Mouse (Mus musculus) cerebellum, adult 11 months (tissue): Measurements from ENCODE around the gene Ttyh1.
A peak's percentile ranks its signal among the peaks of the same experiment; 100 is the strongest.
"Not testable (repeated sequence)": the region's sequence is repeated elsewhere in the genome, so short reads cannot be mapped to it uniquely, and the experiment has no call there.

ENCODE experiments used
- DNase-seq: peaks from one replicate; pipeline ENCODE4 v3.0.0; 2022

The Ttyh1 gene

DNA sequence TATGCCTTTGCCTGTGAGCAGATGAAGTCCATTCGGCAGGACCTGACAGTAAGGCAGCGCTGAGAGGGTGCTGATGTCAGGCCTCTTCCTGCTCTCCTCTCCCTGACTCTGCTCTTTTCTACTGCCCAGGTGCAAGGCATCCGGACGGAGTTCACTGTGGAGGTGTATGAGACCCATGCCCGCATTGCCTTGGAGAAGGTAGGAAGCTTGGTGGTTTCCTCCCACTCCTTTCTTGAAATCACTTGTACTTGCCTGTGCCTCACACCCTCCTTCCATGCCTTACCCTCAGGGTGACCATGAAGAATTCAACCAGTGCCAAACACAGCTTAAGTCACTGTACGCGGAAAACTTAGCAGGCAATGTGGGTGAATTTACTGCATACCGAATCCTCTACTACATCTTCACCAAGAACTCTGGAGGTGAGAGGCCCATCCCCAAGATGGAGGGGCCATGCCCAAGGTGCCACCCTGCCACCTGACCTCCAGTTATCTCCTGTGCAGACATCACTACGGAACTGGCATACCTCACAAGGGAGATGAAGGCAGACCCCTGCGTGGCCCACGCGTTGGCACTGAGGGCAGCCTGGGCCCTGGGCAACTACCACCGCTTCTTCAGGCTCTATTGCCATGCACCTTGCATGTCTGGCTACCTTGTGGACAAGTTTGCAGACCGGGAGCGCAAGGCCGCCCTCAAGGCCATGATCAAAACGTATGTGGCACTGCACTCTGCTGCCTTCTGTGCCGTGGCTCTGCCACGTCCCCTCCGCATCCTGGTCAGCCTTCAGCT, 25.8 kb downstream of the Ttyh1 start:
- no peak for DNase-seq

DNA sequence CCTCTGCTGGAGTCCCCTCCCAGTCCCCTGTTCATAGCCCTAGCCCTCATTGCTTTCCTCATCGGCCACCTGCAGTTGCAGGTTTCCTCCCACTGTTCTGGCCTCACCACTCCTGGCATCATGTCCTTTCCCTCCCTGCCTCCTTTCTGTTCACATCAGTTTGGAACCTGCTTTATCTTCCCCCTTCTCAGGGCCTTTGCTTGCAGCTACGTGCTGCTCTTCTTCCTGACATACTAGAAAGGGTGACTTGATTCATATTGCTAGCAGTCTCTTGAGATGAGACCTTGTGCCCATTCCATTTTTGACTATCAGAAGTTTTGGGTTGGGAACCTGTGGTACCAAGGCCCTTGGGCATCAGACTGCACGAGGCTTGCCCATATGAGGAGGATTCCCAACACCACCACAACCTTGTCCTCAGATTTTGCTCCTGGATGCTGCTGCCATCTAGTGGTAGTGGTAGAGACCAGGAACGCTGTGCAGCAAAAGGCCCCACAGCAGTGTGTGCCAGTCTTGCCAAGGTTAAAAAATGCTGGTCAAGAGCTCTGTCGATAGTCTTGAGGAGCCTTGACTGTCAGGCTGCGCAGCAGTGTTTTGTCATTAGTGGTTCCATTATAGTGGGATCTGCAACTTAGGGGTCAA, 26.5 kb downstream of the Ttyh1 start:
- no peak for DNase-seq

DNA sequence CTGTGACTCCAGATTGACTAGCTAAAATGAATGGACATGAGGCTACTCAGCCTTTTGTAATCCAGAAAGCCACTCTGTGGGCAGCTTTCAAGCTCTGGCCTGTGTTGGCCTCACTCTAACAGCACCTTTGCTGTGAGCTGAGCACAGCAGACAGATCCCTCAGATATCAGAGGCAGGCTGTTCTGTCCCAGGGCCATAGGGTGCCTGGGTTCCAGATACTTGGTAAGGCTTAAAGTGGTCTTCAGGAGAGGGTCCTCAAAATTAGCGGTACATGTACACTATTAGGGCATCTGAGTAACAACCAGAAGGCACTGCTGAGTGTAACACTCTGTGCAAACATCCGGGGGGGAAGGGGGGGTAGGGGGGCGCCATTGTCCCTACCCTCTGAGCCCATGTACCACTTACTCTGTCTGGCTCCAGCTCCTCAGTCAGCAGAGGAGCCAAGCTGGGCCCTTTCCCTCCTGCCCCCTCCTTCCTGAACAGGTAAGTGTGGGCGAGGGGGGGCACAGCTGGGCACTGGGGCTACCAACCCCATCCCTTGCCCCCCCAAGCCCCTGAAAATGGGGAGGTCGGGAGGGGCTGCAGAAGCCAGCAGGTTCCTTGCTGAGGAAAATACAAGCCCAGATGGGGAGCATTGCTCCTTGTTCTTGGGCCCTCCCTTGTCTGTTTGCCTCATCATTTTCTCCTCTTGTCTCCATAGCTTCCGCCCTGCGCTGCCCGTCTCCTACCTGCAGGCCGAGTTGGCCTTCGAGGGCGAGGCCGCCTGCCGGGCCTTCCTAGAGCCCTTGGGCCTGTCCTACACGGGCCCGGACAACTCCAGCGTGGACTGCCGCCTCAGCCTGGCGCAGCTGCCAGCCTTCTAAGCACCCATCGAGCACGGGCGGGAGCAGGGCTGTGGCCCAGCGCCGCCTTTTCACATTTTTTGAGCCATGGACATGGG, 27.3 kb downstream of the Ttyh1 start:
- no peak for DNase-seq

DNA sequence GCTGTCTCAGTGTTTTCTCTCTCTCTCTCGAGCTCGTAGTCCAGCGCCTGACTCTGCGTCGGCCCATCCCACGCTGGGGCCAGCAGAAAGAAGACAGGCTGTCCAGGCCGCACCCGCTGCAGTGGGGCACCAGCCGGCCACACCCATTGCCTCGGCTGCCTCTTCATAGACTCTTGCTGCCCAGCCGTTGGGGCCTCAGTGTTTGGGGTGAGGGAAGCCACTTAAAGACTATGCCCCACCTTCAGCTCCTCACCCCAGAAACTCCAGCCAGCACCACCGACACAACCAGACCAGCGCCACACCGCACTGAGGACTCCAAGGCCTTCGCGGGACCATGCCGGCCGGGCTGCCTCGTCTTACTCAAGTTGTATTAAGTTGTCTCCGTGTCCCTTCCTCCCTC, 28.2 kb downstream of the Ttyh1 start:
- no peak for DNase-seq

DNA sequence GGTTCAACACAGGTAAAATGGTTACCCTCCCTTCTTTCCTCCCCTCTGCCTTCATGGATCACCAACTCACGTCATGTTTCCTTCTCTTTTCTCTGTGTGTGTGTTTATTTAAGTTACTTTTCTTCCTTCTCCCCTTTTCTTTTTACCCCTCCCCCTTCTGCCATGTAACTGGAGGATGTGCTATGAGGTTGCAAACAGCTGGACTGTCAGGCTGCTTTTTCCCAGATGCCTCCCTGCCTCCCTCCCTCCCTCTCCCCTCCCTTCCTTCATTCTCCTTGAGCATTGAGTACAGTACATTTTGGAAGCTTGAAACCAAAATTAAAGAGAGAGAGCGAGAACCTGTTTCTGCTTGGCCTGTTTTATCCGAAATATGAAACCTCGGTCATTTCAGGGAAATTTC, 28.6 kb downstream of the Ttyh1 start:
- no peak for DNase-seq

DNA sequence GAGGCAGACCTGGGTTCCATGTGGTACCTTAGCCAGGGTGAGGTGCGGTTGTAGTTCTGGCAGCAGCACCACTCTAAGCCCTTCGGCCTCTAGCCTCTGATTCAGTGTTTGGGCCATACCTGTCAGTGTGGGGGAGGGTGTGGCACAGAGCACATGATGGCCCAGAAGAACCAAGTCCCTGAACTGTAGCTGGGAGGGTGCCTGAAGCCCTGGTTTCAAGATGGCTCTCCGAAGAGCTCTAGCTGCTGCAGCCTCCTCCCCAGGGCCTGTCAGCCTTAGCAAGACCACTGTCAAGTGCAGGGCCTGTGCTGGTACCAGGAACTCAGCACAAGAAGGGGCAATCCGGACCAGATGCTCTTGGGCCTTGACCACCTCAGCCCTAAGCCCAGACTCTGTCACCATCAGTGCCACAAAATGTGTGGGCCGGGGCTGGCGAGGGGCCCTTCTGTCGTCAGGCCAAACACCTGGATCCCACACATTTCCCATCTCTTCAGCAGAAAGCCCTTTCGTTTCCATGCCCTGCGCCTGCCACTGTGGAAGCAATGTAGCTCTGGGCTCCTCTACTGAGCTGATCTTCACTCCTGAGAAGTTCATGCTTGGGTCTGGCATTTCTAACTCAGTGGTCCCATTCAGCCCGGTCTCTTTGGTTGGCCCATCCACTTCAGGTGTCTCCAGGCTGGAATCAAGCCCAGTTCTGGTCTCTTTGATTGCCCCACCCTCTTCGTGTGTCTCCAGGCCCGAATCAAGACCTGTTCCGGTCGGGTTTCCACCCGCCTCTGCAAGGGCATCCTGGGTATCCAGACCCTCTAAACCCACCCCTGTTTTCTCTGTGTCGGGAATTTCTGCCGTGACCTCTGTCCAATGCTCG, 29.4 kb downstream of the Ttyh1 start:
- no peak for DNase-seq

DNA sequence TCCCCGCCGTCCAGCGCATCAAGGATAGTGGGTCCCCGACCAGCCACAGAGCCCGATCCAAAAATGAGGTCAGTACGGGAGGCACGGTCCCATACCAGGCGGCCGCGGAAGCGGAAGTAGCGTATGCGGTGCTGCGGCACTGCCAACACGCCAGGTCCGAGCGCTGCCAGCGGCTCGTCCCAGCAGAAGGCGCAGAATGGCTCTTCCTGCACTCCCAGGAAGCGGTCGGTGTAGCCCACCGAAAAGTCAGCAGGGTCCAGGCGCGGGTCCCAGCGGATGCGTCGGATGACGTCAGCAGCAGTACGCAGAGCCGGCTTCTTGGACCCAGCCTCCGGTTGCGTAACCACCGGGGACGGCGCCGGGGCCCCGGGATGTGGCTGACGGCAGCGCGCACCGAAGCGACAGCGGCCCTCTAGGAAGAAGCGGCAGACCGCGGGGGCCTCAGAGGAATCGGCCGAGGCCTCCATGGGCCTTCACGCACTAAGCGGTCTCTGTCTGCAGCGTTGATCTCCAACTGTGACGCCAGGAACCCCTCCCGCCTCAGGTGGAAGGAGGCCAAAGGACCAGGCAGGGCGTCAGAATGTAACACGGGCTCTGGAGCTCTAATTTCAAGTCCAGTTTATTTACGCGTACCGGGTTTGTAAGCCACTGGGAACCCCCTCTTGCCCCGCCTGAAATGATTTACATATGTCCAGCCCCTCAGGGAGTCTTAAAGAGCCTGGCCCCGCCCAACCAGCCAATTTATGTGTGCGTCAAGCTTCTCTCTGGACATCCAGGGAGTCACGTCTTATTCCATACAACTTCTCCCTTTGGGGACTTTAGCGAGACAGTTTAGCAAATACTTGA, 30.2 kb downstream of the Ttyh1 start:
- peak; percentile 89 for DNase-seq

DNA sequence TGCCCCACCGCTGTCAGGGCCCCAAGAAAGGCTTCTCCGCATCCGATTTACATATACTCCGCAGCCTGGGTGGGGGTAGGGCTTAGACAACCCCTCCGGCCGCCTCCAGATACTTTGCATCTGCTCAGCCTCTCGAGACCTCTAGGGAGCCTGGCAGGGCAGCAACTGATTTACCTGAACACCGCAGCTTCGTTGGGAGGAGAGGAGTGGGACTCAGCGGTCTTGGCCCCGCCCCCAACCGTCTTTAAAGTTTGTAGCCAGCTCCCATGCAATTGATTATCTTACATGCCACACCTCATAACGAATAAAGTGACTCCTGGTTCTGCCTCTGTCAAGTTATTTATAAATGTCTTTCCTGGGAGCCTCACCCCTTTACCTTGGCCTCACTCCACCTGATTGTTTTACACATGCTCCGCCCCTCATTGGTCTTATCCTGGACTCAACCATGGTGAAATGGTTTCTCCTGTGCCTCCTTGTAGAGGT, 30.9 kb downstream of the Ttyh1 start, which contains the start of gene Leng9:
Gene Leng9, minus strand, starts transcription at position 316 of the 483 bp plus-strand sequence.
- DNase-seq, result peak; percentile 66

DNA sequence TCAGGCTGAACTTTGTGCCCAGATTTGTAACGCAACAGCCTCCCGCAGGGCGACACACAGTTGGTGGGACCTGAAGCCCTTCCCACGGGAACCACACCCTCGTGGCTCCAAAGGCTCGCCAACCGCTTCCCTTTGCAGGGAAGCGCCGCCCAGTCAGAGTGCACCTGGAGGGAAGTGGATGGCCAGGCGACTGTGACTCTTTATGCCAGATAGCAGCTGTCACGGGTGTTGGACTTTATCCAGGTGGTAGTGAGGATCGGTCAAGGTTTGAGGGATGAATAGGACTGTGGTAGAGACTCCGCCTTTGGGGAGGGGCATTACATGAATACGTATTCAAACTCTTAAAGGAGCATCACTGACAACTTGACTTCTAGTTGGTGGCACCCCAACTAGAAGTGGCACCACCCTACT, 31.6 kb downstream of the Ttyh1 start:
- DNase-seq, result peak; percentile 75

DNA sequence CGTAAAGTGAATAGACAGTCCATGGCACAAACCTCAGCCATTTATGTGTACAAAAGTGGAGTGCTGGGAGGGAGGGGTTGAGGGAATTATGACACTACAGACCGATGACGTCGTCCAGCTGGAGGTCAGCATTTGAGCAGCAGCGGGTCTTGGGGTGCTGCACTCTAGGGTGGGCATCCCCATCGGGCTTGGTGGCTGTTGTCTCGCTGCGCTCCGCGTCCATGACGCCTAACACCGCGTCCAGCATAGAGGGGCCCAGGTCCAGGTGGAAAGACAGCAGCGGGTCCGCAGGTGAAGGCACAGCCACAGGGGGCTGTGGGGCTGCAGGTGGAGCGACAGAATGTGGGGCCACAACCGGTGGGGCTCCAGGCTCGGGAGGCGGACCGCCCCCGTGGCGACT, 32.0 kb downstream of the Ttyh1 start:
- DNase-seq, result no peak

DNA sequence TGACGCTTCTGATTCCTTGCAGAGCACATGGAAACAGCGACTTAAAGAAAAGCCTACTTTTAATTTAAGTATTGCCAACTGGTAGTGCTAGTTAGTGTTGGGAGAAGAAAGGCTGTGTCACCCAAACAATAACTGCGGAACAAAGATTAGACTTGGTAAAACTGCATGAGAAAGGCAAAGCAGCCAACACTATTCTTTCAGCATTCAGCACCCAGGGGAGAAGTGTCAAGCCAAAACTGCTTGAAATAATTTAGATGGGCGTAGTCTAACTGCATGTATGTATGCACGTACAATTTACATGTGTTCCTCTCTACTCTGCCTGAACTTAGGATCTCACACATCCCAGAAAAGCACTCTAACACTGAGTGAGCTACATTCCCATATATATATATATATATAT, 35.1 kb downstream of the Ttyh1 start:
- DNase-seq, result no peak

DNA sequence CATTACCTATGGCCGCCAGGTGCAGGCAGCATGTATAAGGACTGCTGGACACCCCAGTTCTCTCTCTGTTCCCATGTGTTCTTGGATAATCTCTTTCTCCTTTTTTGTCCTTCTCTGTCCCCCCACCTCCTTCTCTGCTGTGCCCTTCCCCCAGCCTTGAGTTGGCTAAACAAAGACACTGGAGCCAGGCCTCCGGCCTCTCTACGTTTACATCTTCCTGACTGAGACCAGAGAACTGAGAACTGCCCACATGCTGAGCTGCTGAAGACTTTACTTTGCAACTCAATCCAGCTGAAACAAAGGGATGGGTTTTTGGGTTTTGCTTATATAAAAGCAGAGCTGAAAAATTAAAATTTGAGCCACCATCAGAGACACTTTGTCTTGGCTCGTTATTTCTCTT, 35.8 kb downstream of the Ttyh1 start:
- no peak for DNase-seq

DNA sequence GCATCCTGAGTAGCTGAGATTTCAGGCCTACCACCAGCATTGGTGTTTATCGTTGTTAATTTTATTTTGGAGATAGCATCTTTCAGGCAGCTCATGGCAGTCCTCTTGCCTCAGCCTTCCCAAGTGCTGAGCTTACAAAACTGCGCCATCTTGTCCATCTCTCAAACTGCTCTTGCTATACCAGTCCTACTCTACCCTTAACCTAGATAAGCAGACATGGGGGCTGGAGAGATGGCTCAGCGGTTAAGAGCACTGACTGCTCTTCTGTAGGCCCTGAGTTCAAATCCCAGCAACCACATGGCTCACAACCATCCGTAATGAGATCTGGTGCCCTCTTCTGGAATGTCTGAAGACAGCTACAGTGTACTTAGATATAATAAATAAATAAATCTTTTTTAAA, 42.4 kb downstream of the Ttyh1 start:
- not testable (repeated sequence) for DNase-seq

DNA sequence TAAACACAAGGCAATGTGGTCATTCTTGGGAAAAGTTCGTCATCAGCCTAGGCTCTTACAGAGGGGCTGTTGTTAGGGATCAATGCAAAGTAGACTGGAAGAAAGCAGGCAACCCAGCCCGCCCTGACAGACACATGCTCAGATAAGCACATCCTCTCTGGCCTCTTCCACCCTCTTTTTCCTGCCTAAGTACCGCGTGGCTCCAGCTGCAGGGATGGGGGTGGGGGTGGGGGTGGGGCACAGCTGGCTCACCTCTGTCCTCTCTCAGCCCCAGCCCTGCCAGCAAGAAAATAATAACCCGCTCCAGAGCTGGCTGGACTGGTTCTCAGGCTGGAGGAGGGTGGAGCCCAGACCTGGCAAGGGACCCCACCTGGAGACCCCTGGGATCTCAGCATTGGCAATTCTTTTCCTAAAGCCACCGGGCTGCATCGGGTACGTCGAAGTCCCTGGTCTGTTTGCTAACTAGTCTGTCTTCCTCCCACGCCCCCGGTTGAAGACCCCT, 44.4 kb downstream of the Ttyh1 start:
- no peak for DNase-seq

DNA sequence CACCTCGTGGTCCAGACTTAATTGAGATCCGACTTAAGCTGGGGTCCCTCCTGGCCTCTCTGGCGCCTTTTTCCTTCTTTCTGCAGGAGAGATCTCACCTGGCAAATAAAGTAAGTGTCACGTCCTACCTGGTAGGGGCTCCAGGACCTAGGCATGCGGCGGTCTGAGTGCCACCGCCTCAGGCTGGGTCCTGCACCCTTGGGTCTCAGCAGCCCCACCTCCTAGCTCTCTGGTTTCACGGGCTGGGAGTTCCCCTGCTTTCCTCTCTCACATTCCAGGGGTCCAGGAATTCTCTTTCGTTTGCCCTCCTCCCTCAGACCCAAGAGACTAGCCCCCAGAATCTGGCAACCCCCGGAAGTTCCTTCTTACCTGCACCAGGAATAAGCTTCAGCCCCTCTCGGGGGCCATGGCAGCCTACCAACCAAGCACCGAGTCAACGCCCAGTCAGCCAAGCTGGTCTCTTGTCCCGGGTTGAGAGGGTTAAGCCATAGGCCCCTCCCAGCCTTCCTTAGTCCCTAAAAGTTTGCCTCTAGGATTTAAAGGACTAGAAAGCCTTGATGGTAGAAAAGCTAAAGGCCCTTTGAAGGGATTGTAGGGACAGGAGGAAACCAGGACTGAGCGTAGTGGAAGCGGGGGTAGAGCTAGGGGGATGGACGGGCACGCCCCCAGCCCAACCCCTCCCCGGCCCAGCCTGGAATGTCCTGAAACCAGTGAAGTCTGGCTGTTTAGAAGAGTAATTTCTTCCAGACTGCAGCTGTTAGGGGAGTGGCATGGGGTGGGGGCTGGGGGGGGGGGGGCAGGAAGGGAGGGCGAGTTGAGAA, 45.1 kb downstream of the Ttyh1 start, which contains the start of gene Cdc42ep5:
Gene Cdc42ep5, minus strand, starts transcription at position 771 of the 821 bp plus-strand sequence.
- no peak for DNase-seq

DNA sequence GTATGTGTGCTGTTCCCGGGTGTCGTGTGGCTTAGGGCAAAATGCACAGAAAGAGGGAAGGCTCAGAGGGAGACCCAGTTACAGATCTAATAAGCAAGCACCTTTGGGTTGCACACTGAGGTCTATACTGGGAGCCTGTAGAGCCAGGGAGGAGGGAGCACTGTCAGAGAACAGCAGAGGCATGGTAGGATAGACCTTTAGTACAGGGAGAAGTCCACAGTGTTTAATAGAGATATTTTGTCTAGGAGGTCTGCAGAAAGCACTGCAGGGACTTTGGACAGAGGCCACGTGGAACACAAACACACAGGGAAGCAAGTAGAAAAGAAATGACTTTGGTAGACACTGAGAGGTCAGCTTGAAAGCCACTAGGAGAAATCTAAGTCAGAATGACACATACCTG, 46.1 kb downstream of the Ttyh1 start:
- no peak for DNase-seq

DNA sequence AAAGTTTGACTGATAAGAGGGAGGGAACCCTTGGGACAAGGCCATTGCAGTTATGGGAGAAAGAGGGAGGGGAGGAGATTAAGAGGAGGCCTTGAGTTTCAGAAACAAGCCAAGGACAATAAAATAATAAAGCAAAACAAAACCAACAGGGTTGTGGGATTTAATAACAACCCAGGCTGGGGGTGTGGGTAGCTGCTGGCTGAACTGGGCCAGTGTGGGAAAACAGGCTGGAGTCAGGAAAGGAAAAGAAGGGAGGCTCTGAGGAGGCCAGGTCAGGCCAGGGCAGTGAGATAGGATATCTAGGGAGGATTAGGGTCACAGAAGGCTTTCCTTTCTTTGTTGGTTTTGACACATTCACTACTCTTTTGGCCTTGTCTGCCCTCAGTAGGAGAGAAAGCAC, 47.9 kb downstream of the Ttyh1 start:
- no peak for DNase-seq

DNA sequence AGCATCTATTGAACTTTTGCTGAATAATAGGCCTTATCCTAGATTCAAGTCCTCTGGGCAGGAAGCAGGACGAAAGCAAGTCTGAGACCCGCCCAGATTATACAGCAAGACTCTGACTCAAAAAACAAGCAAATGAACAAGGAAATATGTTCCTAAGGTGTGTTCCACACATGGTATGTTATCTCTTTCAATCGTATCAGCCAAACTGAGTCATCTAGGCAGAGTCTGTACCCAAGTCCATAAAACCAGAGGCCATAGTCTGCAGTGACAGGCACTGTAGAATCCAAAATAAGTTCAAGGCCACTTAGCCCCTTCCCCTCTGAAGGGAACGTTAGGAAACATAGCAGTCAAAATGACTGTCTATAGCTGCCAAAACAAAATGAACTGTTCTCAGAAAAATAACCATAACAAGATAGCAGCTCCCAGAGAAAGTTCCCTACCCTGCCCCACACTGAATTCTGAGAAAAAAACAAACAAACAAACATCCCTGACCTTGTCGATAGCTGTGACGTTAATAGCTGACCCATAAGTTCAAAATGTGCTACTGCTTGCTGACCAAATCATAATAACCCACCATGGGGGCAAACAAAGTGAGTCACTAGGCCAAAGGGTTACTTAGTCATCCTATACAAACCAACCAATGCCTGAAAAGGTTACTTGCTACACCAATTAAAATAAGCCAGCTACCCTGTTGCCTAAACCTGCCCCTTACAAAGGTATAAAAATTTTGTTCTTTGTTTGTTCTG, 51.2 kb downstream of the Ttyh1 start:
- no peak for DNase-seq

DNA sequence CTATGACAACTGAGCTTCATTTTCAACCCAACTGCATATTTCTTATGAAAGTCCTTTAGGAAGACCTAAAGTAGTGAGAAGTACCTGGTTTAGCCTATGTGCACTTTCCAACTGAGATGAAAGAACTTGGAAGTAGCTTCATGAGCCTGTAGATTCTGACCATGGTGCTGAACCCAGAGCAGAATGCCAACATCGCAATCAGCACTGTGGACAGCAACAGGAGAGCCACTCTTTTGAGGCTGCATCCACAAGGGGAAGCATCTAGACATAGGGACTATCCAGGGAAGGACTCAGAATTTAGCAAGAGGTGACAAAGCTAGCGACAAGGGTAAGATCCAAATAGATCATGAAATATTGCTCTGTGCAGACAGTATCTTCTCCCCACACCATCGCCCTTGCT, 59.2 kb downstream of the Ttyh1 start:
- no peak for DNase-seq
